Mouse (Mus musculus): ENCODE data around the gene Zfp617. TPM values are rescaled to one million over a fixed set of nuclear protein-coding genes. Genes with fewer than 3 reads are reported as not detected.

The Zfp617 gene
- total RNA-seq, 2 experiments from 2014 or later = 17.9 to 18.4 TPM

Other genes with a start within 250 kb of the Zfp617 start
- gene Unc13a, start 236.9 kb upstream of the Zfp617 start, total RNA-seq (2021) = under 1 TPM; 0.18 to 0.20 TPM
- gene Jak3, start 232.3 kb upstream of the Zfp617 start, total RNA-seq (2021) = 1 to 10 TPM; 2.6 to 2.8 TPM
- 1 to 10 TPM; 1.1 to 1.5 TPM for gene Insl3, start 219.4 kb upstream of the Zfp617 start, total RNA-seq (2021)
- gene B3gnt3, start 206.8 kb upstream of the Zfp617 start, total RNA-seq (2021) = 1 to 10 TPM; 5.2 to 5.5 TPM
- gene Fcho1, start 182.9 kb upstream of the Zfp617 start, total RNA-seq (2021) = under 1 TPM; 0.39 to 0.53 TPM
- 1 to 10 TPM; 2.7 to 3.1 TPM for gene Zfp709, start 26.6 kb upstream of the Zfp617 start, total RNA-seq (2021)
- gene Zfp882, start within 50 bp of the Zfp617 start, total RNA-seq (2021) = 1 to 10 TPM; 1.5 to 2.5 TPM
- gene Zfp961, start 42.4 kb downstream of the Zfp617 start, total RNA-seq (2021) = 1 to 10 TPM; 2.9 to 3.3 TPM
- under 1 TPM in 1 of 2 experiments, not detected in 1; 0.31 TPM for gene Cyp4f18, start 101.0 kb downstream of the Zfp617 start, total RNA-seq (2021)
- not detected for gene Olfr372, start 132.6 kb downstream of the Zfp617 start, total RNA-seq (2021)
- gene Olfr373, start 174.5 kb downstream of the Zfp617 start, total RNA-seq (2021) = not detected
- not detected for gene Olfr374, start 198.4 kb downstream of the Zfp617 start, total RNA-seq (2021)
- 10 to 100 TPM; 76.3 to 97.2 TPM for gene Tpm4, start 226.3 kb downstream of the Zfp617 start, total RNA-seq (2021)